Comparison of ENCODE assay signal across 27 mouse cellular contexts in genomic region chr5:89106217-89106616, GRCm38 (mm10).
DNase-seq lines count a peak whose midpoint lies in the region; ATAC-seq and TF ChIP-seq lines count a peak whose summit lies in the region.
"Had no signal": no experiment of that assay in that cellular context is flagged by ENCODE, and none has a peak within 500 bp of the region (broad histone marks: within the 10 kb centered on the region; RNA-seq: fewer than 3 reads in every experiment).

No protein-coding gene starts in this region.

- 0 out of 2 replicates have a peak overlapping the region, but pooled peaks have one; percentile 4 for H3K27ac ChIP-seq in layer of hippocampus, adult 2 months
- H3K27ac ChIP-seq in embryonic facial prominence, embryonic 11.5 days (replicated peaks; ENCODE audit: low read depth, low read length), result no peak overlapping the region
- H3K27ac ChIP-seq: embryonic facial prominence, embryonic 15.5 days; heart, embryonic 15.5 days; hindbrain, embryonic 13.5 days; left cerebral cortex, adult 2 months; neural tube, embryonic 13.5 days had no signal

- H3K9ac ChIP-seq in embryonic facial prominence, embryonic 11.5 days (replicated peaks; ENCODE audit: low read length), result no peak overlapping the region
- H3K9ac ChIP-seq: embryonic facial prominence, embryonic 15.5 days; heart, embryonic 15.5 days; hindbrain, embryonic 13.5 days; neural tube, embryonic 13.5 days had no signal

- no peaks in the 10 kb centered on the region for H3K4me1 ChIP-seq in embryonic facial prominence, embryonic 11.5 days (ENCODE audit: control insufficient read depth, insufficient read depth, low read length)
- H3K4me1 ChIP-seq: embryonic facial prominence, embryonic 15.5 days; hindbrain, embryonic 13.5 days; neural tube, embryonic 13.5 days had no signal

- H3K36me3 ChIP-seq in embryonic facial prominence, embryonic 11.5 days (replicated peaks; ENCODE audit: control insufficient read depth, insufficient read depth, low read depth, low read length), result no peaks in the 10 kb centered on the region
- H3K36me3 ChIP-seq: embryonic facial prominence, embryonic 15.5 days; heart, embryonic 15.5 days; hindbrain, embryonic 13.5 days; neural tube, embryonic 13.5 days had no signal

- H3K27me3 ChIP-seq in embryonic facial prominence, embryonic 11.5 days (ENCODE audit: control insufficient read depth, insufficient read depth, low read length), result no peaks in the 10 kb centered on the region
- H3K27me3 ChIP-seq: embryonic facial prominence, embryonic 15.5 days; heart, embryonic 15.5 days; hindbrain, embryonic 13.5 days; neural tube, embryonic 13.5 days had no signal

- peak; percentile 84 for ATAC-seq in embryonic facial prominence, embryonic 11.5 days (replicated peaks; ENCODE audit: insufficient number of reproducible peaks, low FRiP score, low TSS enrichment, low read depth)
- ATAC-seq in monocyte, adult 5-6 weeks (replicated peaks; ENCODE audit: insufficient number of reproducible peaks, low FRiP score, low TSS enrichment, poor library complexity, severe bottlenecking), result no peak
- ATAC-seq: forebrain, embryonic 14.5 days had no signal

- DNase-seq in layer of hippocampus, adult 2 months (ENCODE audit: low spot score in 2 of 2), result no peak
- DNase-seq in layer of hippocampus, adult 8-10 months (ENCODE audit: low spot score in 2 of 2), result no peak
- peak; percentile 39 for DNase-seq in embryo, embryonic 10.5 days (ENCODE audit: low spot score)
- no peak for DNase-seq in embryonic facial prominence, embryonic 11.5 days (ENCODE audit: low spot score)
- DNase-seq in lung, postnatal 25 days (ENCODE audit: low spot score), result no peak
- DNase-seq in thymus, postnatal 36 days, result no peak
- DNase-seq: adrenal gland, postnatal 14 days; cerebellum, adult 8-10 months; cerebellum, postnatal 36 days; gastrocnemius, postnatal 36 days; heart, postnatal 36 days; kidney, adult 9 months; kidney, postnatal 4 days; lung, adult 18-20 months; lung, postnatal 14 days; midbrain, embryonic 14.5 days; right cerebral cortex, adult 18-20 months; right cerebral cortex, postnatal 4 days; thymus, postnatal 14 days had no signal

- H3K4me3 ChIP-seq in layer of hippocampus, adult 2 months, result no peak overlapping the region
- no peak overlapping the region for H3K4me3 ChIP-seq in embryonic facial prominence, embryonic 11.5 days (ENCODE audit: low read depth, low read length)
- H3K4me3 ChIP-seq: embryonic facial prominence, embryonic 15.5 days; heart, embryonic 15.5 days; hindbrain, embryonic 13.5 days; left cerebral cortex, adult 2 months; myocyte; neural tube, embryonic 13.5 days had no signal

- H3K9me3 ChIP-seq in embryonic facial prominence, embryonic 11.5 days (replicated peaks; ENCODE audit: control insufficient read depth, low read length), result no peaks in the 10 kb centered on the region
- H3K9me3 ChIP-seq: embryonic facial prominence, embryonic 15.5 days; heart, embryonic 15.5 days; hindbrain, embryonic 13.5 days; neural tube, embryonic 13.5 days had no signal

- no peak overlapping the region for H3K4me2 ChIP-seq in embryonic facial prominence, embryonic 11.5 days (ENCODE audit: low read depth, low read length)
- H3K4me2 ChIP-seq: embryonic facial prominence, embryonic 15.5 days; heart, embryonic 15.5 days; hindbrain, embryonic 13.5 days; neural tube, embryonic 13.5 days had no signal

- no peak for TF ChIP-seq CTCF in layer of hippocampus, adult 2 months (conservative IDR thresholded peaks at IDR 0.05)
